Mouse (Mus musculus) ES-Bruce4 (cell line): ENCODE data around the gene Gtf3c6.

Experiments
- CTCF ChIP-seq: IDR thresholded peaks from one replicate; pipeline ENCODE4 v1.8.1; 2011; ENCODE audit warnings: low read depth, low read length
- POLR2A ChIP-seq: IDR thresholded peaks from one replicate; pipeline ENCODE4 v1.8.1; 2011; ENCODE audit warnings: low read length; ENCODE audit not compliant: insufficient read depth

GRCm38 (mm10) chr10:40273938-40274337 is 16.0 kb upstream of the Gtf3c6 start:
- TF ChIP-seq CTCF (no peak), POLR2A (no peak)
